Mouse (Mus musculus) neutrophil, adult 65 days (primary cell): ENCODE results near the gene Tfg. TPM values are rescaled to one million over a fixed set of nuclear protein-coding genes. Genes with fewer than 3 reads are reported as not detected.

Experiments used
- total RNA-seq: library from RNA; stranded (reverse); gene quantifications from 2 replicates; pipeline ENCODE4 v1.2.4, GENCODE M21; 2023

Tfg gene
- total RNA-seq = 27.0 and 32.5 TPM in 2 replicates

GRCm38 (mm10) chr16:56717224-56718200, at the start of gene Tfg:
Gene Tfg (minus strand): TSS chr16:56717450.

Other genes starting within 250 kb of the Tfg start
- gene Abi3bp, start 239.6 kb downstream of the Tfg start, total RNA-seq = not detected in 2 replicates
- 0.60 and 1.2 TPM in 2 replicates for gene Adgrg7, start 78.4 kb upstream of the Tfg start, total RNA-seq
- not detected in 2 replicates for gene Tmem45a, start 168.7 kb upstream of the Tfg start, total RNA-seq
- gene Lnp1, start 210.6 kb upstream of the Tfg start, total RNA-seq = not detected in 2 replicates